Mouse (Mus musculus): ENCODE results near the gene Nprl3. TPM values are rescaled to one million over a fixed set of nuclear protein-coding genes. Genes with fewer than 3 reads are reported as not detected.
"Not testable (repeated sequence)": the region's sequence is repeated elsewhere in the genome, so short reads cannot be mapped to it uniquely, and the experiment has no call there.

The Nprl3 gene
- total RNA-seq, 2 experiments from 2014 or later: 48.6 to 49.0 TPM

DNA sequence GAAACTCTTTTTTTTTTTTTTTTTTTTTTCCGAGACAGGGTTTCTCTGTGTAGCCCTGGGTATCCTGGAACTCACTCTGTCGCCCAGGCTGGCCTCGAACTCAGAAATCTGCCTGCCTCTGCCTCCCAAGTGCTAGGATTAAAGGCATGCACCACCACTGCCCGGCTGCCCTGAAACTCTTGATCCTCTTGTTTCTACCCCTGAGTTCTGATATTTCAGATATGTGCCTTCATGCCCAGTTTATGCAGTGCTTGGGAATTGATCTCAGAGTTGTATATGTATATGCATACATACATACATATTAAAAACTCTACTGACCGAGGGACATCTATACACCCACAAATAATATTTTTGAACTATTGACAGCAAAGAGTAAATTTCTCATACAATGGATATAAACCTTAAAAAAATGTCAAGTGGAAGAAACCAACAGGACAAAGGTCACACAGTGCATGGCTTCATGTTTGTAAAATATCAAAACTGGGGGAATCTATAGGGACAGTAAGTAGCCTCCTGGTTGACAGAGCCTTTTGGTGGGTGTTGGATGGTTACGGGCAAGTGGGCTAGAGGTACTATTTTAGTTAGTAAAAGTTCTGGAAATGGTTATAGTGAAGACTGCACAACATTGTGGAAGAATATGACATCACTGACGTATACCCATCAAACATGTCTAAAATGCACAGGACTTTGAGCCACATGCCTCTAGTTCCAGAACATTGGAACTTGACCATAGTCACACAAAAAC is 17.7 kb upstream of the Nprl3 start:
- no peak for DNase-seq (ENCODE audit: low spot score in 2 of 2)

DNA sequence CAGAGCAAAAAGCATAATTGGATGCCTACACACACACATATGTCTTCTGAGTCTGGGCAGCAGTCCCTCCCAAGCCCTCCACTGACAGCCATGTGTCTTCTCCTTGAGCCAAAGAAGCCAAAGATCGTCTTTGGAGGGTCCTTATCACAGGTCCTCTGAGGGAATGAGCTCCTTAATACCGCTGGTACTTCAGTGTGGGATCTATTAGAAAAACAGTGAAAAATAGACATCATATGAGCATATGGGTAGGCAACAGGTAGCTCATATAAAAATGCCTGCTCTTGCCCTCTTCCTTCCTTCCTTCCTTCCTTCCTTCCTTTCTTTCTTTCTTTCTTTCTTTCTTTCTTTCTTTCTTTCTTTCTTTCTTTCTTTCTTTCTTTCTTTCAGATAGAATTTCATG is 17.1 kb upstream of the Nprl3 start:
- not testable (repeated sequence) for DNase-seq (ENCODE audit: low spot score in 2 of 2)

DNA sequence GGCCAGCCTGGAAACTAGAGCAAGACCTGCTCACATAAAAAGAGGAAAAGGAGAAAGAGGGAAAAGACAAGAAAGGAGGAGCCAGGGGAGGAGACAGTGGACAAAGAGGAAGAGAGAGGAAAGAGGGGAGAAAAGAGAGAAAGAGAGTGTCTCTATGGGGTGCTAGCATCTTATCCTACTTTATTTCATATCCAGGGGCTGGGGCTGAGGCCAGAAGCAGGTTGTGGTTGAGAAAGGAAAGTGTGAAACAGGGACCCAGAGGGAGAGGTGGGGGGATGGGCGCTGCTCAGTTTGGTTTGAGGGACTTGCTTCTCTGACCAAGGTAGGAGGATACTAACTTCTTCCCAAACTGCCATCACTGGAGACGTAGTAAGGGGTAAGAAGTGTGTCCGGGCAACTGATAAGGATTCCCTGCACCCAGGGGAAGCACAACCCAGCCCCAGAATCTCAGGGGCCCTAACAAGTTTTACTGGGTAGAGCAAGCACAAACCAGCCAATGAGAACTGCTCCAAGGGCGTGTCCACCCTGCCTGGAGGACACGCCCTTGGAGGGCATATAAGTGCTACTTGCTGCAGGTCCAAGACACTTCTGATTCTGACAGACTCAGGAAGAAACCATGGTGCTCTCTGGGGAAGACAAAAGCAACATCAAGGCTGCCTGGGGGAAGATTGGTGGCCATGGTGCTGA is 15.7 kb upstream of the Nprl3 start, which contains the start of gene Hba-a1:
Hba-a1 (plus strand) TSS at position 421 of the 687 bp plus-strand sequence.
- DNase-seq (ENCODE audit: low spot score in 2 of 2): not testable (repeated sequence)

DNA sequence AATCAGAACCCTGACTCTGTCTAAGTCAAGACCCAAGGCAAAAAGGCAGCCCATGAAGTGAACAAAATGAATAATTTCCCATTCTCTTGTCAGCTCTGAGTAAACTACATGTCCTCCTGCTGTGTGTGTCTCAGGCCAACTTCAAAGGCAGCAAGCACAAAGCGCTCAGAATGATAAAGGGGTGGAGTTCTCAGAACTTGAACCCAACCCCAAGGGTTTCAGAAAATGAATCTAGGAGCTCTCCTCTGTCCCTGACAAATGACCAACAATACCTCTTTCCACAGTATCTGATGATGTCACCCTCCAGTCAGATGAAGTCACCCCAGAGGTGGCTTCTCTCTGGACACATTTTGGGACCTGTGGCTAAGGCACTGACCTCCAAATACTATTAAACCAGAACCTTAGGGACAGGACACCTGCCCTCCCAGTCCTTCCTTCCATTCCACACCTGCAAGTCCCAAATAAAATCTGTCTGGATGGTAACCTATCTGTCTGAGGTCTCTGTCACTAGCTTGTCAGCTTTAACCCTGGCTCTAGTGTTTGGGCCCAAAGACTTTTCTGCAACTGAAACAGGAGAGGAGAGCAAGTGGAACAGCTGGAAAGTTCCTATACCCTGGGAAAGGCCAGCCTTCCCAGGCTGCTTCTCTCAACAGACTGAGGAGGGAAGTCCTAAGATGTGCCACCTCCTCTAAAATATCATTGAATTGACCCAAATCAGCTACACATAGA is 14.1 kb upstream of the Nprl3 start:
- no peak for DNase-seq (ENCODE audit: low spot score in 2 of 2)

DNA sequence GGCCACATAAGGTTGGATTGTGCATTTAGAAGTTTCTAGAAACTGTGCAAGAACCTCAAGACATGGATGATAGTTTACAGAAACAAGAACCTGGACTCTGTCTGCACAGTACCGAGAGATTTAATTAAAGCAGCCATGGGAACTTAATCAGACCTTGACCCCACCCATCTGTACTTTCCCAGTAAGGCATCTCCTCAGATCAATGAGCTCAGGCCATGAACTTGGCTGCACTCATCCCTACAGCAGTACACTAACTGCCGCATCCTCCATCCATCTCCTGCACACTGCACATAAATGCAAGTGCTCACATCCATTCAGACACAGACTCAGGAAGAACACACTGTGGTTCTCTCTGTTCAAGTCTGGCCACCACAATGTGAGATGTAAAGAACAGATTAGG is 13.1 kb upstream of the Nprl3 start:
- DNase-seq (ENCODE audit: low spot score in 2 of 2): no peak

DNA sequence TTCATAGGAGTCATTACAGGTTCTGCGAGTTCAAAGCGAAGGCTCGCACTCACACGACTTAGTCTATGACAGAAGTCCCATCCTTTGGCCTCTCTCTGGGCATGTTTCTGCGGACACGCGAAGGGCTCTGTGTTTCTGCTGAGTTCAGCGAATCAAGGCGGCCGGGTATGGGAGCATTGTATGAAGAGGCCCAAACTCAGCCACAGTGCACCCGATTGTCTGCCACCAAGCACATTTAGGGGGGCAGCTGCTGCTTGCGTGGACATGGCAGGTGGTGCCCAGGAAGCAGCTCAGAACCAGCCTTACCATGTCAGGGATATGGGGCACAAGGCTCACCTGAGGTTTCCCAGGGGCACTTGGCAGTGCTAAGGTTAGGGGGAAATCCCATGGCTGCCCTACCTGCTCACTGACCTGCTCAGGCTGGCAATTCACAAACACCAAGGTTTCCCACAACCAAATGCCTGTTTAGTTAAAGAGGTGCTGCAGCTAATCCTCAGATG is 11.0 kb upstream of the Nprl3 start:
- DNase-seq (ENCODE audit: low spot score in 2 of 2): no peak

DNA sequence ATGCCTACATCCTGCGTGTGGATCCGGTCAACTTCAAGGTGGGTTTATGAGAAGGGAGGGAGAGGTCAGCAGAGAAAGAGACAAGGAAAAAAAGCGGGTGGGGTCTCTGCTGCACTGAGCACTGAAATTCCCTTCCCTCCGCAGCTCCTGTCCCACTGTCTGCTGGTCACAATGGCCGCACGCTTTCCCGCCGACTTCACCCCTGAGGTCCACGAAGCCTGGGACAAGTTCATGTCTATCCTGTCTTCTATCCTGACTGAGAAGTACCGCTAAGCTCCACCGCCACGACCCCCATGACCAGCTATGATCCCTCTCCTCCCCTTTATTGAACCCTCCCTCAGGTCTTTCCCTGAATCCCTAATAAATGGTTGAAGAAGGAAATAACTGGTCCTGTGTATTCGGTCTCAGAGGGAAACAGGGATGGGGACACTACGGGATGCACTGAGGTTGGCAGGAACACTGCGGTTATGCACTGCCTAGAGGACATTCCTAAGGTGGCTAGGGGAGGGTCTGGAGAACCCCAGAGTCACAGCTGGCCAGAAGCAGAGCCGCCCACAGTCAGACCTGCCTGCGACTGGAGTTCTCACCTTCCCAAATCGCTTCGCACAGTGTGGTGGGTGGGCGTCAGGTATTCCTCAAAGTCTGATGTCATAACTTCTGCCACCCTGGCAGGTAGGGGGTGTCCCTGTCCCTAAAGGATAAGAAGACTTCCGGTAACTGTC is 10.4 kb upstream of the Nprl3 start:
- no peak for DNase-seq (ENCODE audit: low spot score in 2 of 2)

DNA sequence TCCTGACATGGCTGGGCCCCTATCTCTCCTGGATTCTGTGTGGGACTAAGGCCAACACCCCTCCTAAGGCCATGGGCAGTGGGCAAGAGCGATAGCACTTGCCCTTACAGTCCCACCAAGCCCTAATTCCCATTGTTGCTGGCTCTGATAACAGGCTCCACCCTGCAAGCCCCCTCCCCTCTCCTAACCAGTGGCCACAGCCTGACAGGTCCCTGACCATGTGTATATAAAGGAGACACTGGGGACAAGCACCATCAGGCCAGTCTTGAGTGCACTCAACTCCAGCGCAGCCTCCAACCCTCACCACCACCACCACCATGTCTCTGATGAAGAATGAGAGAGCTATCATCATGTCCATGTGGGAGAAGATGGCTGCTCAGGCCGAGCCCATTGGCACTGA is 8.8 kb upstream of the Nprl3 start, which contains the start of gene Hba-x:
Hba-x (plus strand) TSS at position 54 of the 400 bp plus-strand sequence.
- no peak for DNase-seq (ENCODE audit: low spot score in 2 of 2)

DNA sequence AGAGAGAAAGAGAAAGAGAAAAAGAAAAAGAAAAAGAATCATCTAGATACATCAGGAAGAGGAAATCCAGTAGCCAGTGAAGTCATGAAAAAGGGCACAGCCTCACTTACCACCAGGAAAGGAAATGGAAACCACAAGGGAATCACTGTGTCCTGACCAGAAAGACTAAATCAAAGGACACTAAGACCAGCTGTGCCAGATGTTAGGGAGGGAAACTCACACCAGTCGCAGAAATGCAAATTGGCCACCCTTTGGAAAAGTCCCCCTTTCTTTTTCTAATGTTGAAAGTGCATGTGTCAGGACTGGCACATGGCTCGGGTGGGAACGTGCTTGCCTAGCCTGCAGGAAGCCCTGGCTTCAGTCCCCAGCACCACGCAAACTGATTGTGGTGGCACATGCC is 3.7 kb upstream of the Nprl3 start:
- DNase-seq (ENCODE audit: low spot score in 2 of 2): no peak

DNA sequence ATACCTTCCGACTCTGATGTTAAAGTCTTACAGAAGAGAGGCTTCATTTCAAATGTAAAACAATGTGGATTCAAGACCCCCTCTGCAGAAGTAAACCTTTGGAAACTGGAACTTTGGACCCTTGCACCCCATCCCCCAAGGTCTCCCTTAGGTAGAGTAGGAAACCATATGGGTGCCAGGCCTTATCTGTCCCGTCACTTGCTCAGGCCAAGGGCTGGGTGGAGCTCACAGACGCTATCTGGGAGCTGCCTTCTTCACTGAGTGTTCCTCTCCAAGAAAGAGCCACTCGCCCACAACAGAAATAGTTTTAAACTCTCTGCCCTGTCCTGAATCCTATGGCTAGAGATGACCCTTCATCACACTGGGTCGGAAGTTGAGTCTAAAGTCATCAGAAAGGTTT is 1.4 kb upstream of the Nprl3 start:
- no peak for DNase-seq (ENCODE audit: low spot score in 2 of 2)

DNA sequence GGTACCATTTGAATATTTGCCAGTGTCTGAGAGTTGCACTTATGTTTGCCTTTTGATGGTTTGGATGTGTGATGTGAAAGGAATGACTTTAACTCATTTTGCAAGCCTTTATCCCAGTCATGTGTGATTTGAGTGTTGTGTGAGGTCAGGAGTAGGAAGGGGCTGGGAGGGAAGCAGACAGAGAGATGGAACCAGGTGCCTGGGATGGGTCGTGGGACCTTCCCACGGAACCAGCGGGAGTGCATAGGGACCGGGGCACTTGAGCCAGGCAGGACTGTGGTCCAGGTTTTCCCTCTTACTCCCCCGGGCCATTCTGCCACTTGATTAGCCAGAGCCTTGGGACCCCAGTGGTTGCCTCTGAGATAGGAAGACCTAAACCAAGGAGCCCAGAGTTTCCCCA is 457 bp upstream of the Nprl3 start:
- DNase-seq (ENCODE audit: low spot score in 2 of 2): no peak

DNA sequence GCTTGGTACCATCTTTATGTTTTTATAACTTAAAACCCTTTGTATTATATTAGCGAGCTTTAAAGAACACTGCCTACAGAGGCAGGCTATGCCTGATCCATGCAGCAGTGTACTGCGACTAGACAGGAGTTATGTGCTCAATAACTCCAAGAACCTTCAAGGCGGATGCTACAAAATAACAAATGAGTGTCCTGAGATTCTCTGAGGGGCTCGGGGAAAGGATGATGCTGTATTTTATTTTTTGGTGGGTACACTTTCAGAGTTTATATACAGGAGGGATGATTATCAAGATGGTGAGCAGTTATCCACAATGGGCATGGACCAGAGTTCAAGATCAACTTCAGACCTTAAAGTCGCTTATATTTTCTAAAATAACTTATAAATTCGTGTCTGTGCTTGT is 731 bp downstream of the Nprl3 start:
- no peak for DNase-seq (ENCODE audit: low spot score in 2 of 2)

DNA sequence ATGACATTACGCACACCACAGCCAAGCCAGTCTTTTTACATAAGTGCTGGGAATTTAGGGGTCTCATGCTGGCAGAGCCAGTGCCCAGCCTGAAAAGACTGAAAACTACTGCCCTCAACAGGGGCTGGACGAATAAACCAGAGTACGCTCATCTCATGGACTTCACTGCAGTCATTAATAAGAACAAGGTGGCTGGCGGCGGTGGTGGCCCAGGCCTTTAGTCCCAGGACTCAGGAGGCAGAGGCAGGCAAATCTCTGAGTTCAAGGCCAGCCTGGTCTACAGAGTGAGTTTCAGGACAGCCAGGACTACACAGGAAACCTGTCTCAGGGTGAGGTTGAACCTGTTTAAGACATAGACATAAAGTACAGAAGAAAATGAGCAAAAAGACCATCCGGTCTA is 1.3 kb downstream of the Nprl3 start:
- no peak for DNase-seq (ENCODE audit: low spot score in 2 of 2)

DNA sequence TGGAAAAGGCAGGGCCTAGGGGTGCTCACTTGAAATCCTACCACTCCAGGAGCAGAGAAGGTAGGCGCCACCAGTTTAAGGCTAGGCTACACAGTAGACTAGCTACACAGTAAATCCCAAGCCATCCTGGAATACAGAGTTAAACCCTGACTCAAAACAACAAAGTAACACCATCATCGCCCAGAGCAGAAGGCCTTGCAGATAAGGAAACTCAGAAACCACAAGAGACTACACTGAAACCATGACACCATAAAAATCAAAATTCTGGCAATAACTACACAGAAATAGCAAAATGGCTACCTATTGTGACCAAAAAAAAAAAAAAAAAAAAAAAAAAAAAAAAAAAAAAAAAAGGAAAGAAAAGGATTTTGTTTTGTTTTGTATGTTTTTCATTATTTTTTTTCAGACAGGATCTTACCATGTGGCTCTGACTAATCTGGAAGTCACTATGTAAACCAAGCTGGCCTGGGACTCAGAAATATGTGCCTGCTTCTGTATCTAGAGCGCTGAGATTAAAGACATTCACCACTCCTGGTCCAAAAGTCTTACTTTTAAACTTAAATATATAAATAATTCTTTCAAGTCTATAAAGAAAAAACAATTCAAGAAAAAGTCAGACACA is 2.3 kb downstream of the Nprl3 start:
- DNase-seq (ENCODE audit: low spot score in 2 of 2): no peak

DNA sequence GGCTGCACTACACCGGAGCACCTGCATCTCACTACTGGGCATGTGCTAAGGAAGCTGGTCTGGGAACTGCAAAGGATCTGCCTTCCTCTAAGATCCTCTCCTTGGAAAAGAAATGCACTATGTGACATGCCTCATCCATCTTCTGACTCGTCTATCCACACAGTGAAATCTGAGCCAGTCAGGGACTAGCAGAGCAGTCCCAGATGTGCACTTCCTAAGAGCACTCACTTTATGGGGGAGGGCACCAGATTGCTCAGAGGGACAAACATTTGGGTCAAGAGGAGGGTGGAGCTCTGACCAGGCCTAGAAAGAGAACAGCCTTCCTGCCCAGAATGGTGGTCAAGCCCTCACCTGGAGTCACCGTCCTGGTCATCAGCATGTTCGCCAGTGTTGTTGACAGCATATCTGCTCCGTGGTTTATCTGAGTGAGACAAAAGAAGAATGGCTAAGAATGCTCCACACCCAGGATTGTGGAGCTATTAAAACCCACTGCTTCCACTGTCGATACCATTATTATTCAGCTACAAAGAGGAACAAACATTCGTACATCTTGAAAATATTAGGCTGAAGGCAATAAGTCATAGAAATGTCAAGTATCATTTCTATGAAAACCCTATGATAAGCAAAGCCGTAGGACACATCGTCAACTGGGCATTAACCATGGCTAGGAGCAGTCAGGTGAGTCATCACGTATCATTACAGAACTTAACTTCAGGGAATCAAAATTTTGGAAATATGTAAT is 4.7 kb downstream of the Nprl3 start:
- DNase-seq (ENCODE audit: low spot score in 2 of 2): no peak

DNA sequence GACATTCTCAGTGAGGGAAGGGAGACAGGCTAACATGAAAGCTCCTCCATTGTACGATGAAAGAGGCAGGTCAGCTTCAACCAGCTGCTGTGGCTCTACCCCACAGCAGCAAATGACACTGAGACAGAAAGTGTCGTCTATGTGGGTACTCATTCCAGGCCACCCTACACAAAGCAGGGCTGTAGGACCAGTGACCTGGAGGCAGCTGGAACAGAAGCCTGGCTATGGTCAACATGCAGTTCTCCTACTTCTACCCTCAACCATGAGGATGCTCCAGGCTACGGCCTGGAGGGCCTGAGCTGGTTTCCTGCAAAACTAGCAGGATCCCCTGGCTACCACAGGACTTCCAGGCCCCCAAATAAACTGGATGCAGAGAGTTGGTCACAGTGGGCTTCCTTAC is 10.9 kb downstream of the Nprl3 start:
- DNase-seq (ENCODE audit: low spot score in 2 of 2): no peak

DNA sequence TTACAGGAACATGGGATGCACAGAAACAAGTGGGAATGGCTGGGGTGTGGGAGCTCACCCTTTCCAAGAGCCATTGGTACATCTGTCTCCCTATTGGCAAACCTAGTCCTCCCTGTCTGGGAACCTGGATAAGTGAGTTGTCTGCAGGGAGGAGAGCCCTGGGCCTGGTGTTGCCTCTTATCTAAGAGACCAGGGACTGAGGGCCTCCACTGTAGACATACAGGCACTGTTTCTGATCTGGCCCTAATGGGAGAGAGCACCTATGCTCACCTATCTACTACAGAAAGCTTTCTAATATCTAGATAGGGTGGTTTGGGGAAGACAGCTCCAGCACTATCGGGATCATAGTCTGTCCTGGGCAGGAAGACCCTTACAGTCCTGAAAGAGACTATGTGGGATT is 11.4 kb downstream of the Nprl3 start:
- DNase-seq (ENCODE audit: low spot score in 2 of 2): no peak

DNA sequence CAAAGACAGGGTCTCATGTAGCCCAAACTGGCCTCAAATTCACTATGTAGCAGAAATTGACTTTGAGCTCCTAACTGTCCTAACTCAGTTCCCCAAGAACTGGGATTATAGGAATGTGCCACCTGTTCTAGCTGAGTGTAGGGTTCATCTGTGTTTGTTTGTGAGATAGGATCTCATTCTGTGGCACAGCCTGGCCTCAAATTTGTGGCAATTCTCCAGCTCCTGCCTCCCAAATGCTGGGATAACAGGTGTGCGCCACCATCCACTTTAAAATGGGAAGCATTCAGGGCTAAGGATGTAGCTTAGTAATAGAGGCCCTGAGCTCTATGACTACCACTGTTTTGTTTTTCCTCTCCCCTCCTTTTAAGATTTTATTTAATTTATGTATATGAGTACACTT is 14.4 kb downstream of the Nprl3 start:
- DNase-seq (ENCODE audit: low spot score in 2 of 2): no peak

DNA sequence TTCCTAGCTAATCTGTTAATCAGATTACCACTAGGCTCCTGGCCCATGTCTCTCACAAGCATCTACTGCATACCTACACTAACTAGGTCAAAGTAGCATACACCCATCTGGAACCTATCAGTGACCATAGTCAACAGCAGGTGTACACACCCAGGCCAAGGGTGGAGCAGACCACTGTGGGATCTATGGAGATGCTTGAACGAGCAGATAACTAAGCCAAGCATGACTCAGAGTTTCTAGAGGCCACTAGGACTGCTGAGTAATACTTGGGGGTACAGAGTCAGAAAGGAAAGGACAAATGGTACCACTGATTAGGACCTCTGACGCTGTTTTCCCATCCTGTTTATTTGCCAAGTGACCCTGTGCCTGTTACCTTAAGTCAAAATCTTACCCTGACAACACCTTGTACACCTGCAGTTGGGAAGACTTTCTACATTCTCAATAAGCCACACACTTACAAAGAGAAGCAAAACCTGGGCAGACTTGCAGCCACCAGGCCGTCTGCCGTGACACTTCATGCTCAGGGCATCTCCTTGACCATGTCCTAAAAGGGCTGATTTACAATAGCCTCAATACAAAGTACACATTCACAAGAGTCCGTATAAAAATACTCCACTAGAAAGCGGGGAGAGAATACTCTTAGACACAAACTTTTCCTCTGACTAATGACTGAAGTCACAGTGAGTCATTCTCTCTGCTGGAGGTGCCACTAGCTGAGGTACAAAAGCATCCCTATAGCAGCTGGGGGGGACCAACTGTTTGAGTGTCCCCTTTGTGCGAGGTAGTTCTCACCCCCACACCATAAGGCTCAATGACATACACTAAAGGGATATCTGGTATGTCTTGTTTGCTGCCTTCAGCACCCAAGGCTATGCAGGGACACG is 16.4 kb downstream of the Nprl3 start:
- no peak for DNase-seq (ENCODE audit: low spot score in 2 of 2)
